Mouse (Mus musculus) small intestine, adult 2 months (tissue): ENCODE measurements at regions not wholly inside any gene's neighbourhood (a gene's known extent, or its start where the extent isn't known, plus 50 kb on each side); places are given as distances from the start of the nearest gene placed in this dataset.
A peak's percentile ranks its signal among the peaks of the same experiment; 100 is the strongest.

Source experiments
- H3K27ac ChIP-seq: fragments of 200-500 bp; 2 replicates; pipeline ENCODE4 v1.5.1; 2012; ENCODE audit warnings: low read depth, low read length, control low read depth, inconsistent platforms; ENCODE audit not compliant: insufficient read depth
- H3K27me3 ChIP-seq: fragments of 200-500 bp; 2 replicates; pipeline ENCODE4 v1.6.1; 2012; ENCODE audit warnings: mild to moderate bottlenecking, moderate library complexity, low read length, inconsistent platforms; ENCODE audit not compliant: control insufficient read depth, insufficient read depth
- H3K36me3 ChIP-seq: fragments of 200-500 bp; 2 replicates; pipeline ENCODE4 v1.6.1; 2012; ENCODE audit warnings: mild to moderate bottlenecking, low read length, control low read depth, inconsistent platforms; ENCODE audit not compliant: control insufficient read depth, insufficient read depth
- H3K4me1 ChIP-seq: fragments of 200-500 bp; 2 replicates; pipeline ENCODE4 v1.6.1; 2012; ENCODE audit warnings: low read length, inconsistent platforms, mixed read lengths; ENCODE audit not compliant: control insufficient read depth, insufficient read depth, insufficient read length
- H3K4me3 ChIP-seq: fragments of 200-500 bp; 2 replicates; pipeline ENCODE4 v1.5.1; 2012; ENCODE audit warnings: low read depth, mild to moderate bottlenecking, control low read depth, inconsistent platforms, low read length, moderate library complexity
- CTCF ChIP-seq: fragments of 200-500 bp; IDR thresholded peaks from 2 replicates; pipeline ENCODE4 v1.5.1; 2012; ENCODE audit warnings: low read depth, mild to moderate bottlenecking, control low read depth, inconsistent platforms, low read length, moderate library complexity, mixed read lengths; ENCODE audit not compliant: insufficient replicate concordance, insufficient read length; ENCODE audit errors: extremely low read depth
- POLR2A ChIP-seq: fragments of 200-500 bp; IDR thresholded peaks from 2 replicates; pipeline ENCODE4 v1.6.1; 2012; ENCODE audit warnings: low read depth, mild to moderate bottlenecking, control low read depth, inconsistent platforms, low read length, moderate library complexity
- WGBS: fragments of 180-500 bp; shearing (Covaris S2); methylation state at CpG from one replicate; pipeline ENCODE4 v1.1.7; 2018; 5-methylcytosine and 5-hydroxymethylcytosine counted together

DNA sequence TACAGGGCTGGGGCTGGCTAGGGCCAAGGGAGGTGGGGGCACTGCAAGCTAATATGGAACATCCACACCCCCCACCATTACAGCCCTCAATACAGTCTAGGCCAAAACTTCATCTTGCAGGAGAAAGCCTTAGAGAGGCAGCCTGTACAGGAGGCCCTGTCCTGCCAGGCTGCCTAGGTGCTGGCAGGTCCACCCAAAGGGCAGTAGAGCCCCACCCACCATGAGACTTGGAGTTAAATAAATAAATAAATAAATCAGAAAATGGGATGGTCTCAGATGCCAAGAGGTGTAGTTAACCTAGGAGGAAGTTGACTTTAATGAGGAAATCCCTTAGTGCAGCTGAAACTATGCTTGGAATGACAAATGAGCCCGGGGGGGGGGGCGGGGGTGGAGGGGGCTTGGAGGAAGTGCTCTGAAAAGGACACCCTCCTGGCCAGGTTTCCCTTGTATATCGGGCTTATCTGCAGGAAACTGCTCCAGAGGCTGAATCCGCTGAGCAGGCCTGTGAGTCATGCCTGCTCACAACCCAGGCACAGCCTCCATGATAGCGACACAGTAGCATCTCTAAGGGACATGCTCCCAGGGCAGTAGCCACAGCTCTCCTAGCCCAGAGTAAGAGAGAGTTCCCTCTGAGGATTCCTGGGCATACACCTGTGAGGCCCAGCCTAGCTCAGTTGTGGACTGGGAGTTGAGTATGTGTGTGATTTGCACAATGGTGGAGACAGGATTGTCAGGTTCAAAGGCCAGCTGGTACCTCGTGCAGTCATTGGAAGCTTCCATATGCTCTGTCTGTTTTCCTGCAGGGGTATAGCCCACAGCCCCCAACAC is 85.7 kb upstream of the Ccnd1 start:
- TF ChIP-seq POLR2A (no peak), CTCF (no peak)
- 14% methylated on average over 6 of the region's 6 CpGs for WGBS
- no peak overlapping the region for H3K4me3 ChIP-seq
- H3K4me1 ChIP-seq = peaks cover 5% of the 10 kb centered on the region; the same call in 1 of the 2 replicates
- H3K27me3 ChIP-seq = no peaks in the 10 kb centered on the region
- H3K36me3 ChIP-seq = no peaks in the 10 kb centered on the region
- peak overlapping the region; percentile 11; the same call in 1 of the 2 replicates for H3K27ac ChIP-seq

DNA sequence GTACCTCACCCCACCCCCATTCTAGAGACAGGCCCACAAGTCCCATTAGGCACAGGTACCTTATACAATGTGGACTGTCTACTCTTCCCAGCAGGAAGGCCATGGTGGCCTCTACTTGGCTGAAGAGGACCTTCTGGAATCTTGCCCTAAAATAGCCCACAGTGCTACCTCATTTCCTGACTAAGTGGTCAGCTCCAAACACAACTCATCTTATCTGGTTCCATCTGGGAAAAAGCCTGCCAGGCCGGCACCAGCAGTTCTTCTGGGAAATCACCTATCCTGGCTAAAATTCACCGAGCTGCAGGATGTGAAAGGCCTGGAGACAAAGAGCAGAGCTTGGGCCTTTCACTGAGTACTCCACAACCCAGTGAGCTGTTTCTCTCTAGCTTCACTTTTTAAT is 84.9 kb upstream of the Ccnd1 start:
- WGBS = 83% methylated on average over 2 of the region's 2 CpGs
- no peak overlapping the region; the same call in 1 of the 2 replicates for H3K27ac ChIP-seq

DNA sequence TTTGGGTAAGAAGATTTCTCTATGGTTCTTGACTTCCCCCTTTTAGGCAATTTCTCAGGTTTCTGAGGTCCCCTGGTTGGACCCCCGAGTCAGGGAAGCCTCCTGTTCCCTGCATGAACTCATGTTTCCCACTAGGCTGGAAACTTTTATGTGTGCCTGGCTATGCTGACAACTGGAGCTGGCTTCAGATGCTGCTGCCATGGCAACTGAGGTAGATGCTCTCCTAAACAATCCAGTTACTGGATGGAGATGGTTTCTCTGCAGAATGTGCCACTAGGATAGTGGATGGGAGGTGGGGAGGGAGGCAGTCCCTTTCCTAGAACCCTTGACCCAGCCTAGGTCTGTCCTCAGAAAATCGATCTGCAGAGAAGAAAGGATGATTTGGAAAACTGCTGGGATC is 79.4 kb upstream of the Ccnd1 start:
- H3K27me3 ChIP-seq = no peaks in the 10 kb centered on the region
- no peaks in the 10 kb centered on the region for H3K4me1 ChIP-seq
- TF ChIP-seq POLR2A = no peak
- no peak for TF ChIP-seq CTCF
- no peak overlapping the region for H3K4me3 ChIP-seq
- no peaks in the 10 kb centered on the region for H3K36me3 ChIP-seq
- H3K27ac ChIP-seq = no peak overlapping the region
- 69% methylated on average over 2 of the region's 2 CpGs for WGBS

More for the DNA sequence above, 84.9 kb upstream of the Ccnd1 start:
- H3K27me3 ChIP-seq = no peaks in the 10 kb centered on the region
- no peaks in the 10 kb centered on the region for H3K36me3 ChIP-seq
- peaks cover 5% of the 10 kb centered on the region; the same call in 1 of the 2 replicates for H3K4me1 ChIP-seq
- H3K4me3 ChIP-seq = no peak overlapping the region
- TF ChIP-seq CTCF (no peak), POLR2A (no peak)

DNA sequence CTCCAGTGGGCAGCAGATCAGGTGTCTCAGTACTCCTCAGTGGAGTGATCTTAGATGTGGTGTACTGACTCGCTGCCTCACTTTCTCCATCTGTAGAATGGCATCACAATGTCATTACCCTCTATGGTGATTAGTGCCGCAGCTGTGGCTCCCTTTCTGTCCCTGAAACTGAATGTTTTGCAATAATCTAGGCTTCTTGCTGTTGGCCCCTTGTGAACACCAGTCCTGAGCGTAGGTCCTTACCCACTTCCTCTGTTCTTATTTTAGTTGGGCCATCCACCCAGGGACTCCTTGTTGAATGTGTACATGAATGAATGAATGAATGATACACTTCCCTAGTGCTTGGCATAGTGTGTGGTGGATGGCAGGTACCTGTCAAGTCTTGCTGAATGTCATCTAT is 78.4 kb upstream of the Ccnd1 start:
- Histone ChIP-seq H3K36me3 (no peaks in the 10 kb centered on the region), H3K4me1 (no peaks in the 10 kb centered on the region), H3K4me3 (no peak overlapping the region), H3K27me3 (no peaks in the 10 kb centered on the region), H3K27ac (no peak overlapping the region)
- WGBS = 87% methylated on average over 3 of the region's 3 CpGs
- TF ChIP-seq CTCF = no peak
- no peak for TF ChIP-seq POLR2A

DNA sequence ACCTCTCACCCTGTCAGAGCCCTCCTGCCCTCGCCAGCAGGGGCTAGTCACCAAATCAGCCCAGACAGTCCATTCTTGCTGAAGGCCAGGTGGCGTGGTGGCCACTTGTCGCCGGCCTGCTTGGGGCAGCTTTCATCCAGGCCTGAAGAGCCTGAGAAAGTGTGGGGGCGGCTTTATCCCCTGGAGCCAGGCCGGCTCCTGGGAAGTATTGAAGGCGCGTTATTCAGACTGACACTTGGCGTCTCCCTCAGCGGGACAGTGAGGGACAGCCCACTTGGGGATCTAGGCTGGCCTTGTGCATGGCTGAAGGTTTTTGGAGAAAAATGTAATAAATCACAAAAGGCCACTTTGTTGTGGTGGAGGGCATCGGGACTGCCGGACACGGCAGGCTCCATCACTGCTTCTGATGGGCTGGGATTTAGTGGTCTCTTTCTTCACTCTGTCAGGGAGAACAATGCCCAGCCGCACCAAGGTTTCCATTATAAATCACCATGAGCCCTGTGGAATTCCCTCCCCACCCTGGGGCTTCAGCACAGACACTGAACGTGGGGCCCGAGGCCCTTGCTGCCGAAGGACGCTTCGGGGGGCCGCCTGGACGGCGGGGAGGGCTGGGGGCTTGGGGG is 75.8 kb upstream of the Ccnd1 start:
- Histone ChIP-seq H3K36me3 (no peaks in the 10 kb centered on the region), H3K4me3 (no peak overlapping the region), H3K27me3 (no peaks in the 10 kb centered on the region), H3K4me1 (peaks cover 3% of the 10 kb centered on the region; the same call in 1 of the 2 replicates), H3K27ac (no peak overlapping the region)
- 89% methylated on average over 22 of the region's 22 CpGs for WGBS
- no peak for TF ChIP-seq CTCF

DNA sequence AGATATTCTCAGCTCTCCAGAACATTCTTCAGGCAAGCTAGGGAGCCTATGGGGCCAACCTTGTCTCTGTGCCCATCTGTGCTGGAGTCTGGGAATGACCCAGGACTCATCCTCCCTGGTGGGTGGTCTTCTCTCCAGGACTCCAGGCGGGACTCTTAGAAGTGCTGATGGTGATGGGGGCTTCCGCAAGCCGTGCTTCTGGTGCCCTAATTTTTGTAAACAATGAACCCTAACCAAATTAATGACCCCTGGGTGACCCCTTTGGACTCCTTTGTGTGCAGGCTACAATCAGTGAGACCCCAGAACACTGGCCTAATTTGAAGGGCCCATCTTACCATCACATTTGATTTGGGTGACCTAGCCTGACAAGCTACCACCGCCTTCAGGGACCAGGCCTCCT is 71.0 kb upstream of the Ccnd1 start:
- Histone ChIP-seq H3K27ac (no peak overlapping the region), H3K27me3 (no peaks in the 10 kb centered on the region), H3K4me1 (peaks cover 11% of the 10 kb centered on the region; the same call in 1 of the 2 replicates), H3K36me3 (no peaks in the 10 kb centered on the region), H3K4me3 (no peak overlapping the region)
- TF ChIP-seq POLR2A (no peak), CTCF (no peak)
- 84% methylated on average over 4 of the region's 4 CpGs for WGBS

GRCm38 (mm10) chr7:145010004-145010403 is 70.3 kb upstream of the Ccnd1 start:
- Histone ChIP-seq H3K4me3 (no peak overlapping the region), H3K4me1 (peaks cover 11% of the 10 kb centered on the region; the same call in 1 of the 2 replicates), H3K27ac (no peak overlapping the region), H3K36me3 (no peaks in the 10 kb centered on the region), H3K27me3 (no peaks in the 10 kb centered on the region)
- no peak for TF ChIP-seq CTCF
- TF ChIP-seq POLR2A = no peak
- 25% methylated on average over 3 of the region's 3 CpGs for WGBS
